Mouse (Mus musculus) liver, embryonic 14 days (tissue): ENCODE results near the gene Pdgfd. TPM values are rescaled to one million over a fixed set of nuclear protein-coding genes. Genes with fewer than 3 reads are reported as not detected.

Source experiments
- polyA plus RNA-seq: library from polyadenylated mRNA; depleted of rRNA; stranded (reverse); fragments of >200 nt; gene quantifications from 2 replicates; pipeline ENCODE4 v1.2.3, GENCODE M21; 2012; rRNA removed

The Pdgfd gene
- 0.20 TPM in 2 replicates for polyA plus RNA-seq

DNA sequence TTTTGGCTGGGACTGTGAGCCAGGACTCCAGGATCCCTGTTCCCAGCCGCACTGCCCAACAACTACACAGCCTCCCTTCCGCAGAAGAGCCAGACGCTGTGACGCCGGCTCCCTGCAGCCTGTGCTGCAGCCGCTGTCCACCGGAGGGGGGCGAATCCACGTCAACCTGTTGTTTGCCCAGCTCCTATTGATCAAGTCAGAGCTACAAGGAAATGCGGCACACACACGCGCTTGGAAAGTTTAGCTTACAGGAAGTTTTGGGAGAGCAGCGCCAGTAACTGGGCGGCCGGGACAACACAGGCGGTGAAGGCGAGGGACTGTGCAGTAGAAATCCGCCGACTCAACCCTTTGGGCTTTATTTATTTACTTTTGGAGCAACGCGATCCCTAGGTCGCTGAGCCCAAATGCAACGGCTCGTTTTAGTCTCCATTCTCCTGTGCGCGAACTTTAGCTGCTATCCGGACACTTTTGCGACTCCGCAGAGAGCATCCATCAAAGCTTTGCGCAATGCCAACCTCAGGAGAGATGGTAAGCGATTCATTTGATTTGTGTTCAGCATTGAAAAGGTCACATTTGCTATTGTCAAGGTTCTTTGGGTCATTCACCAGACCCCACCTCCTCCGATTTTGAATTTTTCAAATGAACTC is at the start of gene Pdgfd:
Gene Pdgfd, plus strand, starts transcription at position 194 of the 647 bp plus-strand sequence.

DNA sequence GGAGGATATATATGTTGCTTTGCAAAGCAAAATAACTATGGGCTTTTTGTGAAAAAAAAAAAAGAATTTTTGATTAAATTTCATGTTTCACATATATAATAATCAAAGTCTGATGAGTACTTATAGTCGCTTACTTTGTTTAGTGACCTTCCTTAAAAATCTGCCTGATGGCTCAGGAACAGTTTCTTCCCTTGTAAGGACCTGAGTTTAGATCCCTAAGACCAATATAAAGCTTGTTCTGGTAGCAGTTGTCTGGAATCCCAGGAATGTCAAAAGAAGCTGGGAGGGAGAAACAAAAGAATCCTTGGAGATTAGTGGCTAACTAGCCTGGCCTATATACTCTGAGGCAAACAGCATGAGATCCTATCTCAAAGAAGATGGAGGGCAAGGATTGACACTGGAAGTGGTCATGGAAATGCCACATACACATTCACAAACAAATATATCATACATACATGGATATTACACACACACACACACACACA is 101.5 kb downstream of the Pdgfd start, which contains the start of gene Ddi1:
Gene Ddi1, minus strand, starts transcription at position 51 of the 485 bp plus-strand sequence.

Other genes starting within 250 kb of the Pdgfd start
- not detected in 2 replicates for gene Ddi1, start 101.3 kb downstream of the Pdgfd start, polyA plus RNA-seq